Mouse (Mus musculus): ENCODE results near the gene Itpr1.

Itpr1 gene

DNA sequence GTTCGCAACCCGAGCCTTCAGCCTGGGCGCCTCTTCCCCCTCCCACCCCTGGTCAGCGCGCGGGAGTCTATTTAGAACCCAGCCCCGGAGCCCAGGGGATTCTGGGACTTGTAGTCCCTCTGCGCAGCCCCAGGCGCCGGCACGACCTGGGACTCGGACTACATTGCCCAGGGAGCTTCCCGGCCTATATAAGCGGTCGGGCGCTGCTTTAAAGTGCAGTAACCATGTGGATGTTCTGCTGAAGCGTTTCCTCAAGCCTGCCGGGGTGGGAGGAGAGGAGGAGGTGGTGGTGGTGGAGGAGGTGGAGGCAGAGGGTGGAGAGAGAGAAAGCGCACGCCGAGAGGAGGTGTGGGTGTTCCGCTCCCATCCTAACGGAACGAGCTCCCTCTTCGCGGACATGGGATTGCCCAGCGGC is at the start of gene Itpr1:
Gene Itpr1, plus strand, starts transcription at position 216 of the 415 bp plus-strand sequence.
- DNase-seq (ENCODE audit: low spot score in 2 of 2) = peak; percentile 93

DNA sequence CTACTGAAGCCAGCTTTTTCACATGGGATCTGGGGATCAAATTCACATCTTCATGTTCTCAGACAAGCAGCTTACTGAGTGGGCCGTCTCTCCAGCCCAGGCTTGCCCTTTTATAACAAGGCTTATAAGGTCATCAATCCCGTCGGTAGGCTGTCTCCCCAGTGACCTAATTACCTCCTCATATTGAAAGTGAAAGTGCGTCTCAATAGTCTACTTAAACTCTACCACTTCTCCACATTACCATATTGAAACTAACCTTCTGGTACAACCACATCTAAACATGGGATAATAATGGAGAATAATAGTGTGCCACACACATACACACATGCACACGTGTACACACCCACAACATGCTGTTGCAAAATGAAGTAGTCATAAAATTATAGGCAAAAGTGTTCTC is 48.0 kb upstream of the Itpr1 start:
- DNase-seq (ENCODE audit: low spot score in 2 of 2) = no peak

DNA sequence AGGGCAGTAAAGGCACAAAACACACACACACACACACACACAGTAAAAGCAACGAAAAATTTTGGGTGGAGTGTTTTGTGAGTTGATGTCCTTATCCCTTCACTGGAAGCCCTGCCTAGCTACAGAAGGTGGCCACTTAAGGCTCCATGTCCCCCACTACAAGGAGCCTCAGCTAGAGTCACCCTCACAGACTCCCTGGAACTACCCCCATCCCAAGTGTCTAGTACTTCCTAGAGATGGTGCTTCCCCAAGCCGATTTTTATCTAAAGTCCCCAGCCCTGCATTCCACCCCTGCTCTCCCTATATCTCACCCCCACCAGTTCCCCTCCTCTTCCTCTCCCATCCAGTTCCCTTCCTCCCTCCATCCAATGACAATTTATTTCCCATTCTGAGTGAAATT is 47.3 kb upstream of the Itpr1 start:
- no peak for DNase-seq (ENCODE audit: low spot score in 2 of 2)

DNA sequence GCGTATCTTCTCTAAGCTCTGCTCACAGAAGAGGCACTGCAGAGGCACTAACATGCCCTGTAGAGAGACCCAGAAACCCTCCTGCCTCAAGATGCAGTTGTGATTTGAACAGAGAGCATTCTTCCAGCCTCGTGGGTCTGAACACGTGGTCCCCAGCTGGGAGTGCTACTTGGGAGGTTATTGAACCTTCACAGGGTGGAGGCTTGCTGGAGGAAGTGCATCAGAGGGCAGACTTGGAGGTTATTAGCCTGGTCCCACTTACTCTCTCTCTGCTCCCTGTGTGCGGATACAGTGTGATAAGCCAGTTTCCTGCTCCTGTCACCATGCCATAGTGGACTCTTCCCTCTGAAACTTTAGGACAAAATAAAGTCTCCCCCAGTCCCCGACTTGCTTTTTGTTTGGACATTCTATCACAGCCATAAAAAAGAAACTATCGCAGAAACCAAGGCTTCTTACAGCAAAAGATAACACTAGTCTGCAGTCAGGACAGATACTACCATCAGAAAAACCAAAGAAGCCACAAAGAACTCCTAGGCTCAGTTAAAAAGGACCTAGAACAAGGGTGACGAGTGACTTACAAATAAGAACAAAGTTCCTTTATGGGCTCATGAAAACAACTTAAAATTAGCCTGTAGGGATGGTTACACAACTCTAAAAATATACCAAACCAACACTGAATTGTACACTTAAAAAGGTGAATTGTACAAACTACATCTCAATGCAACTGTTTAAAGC is 44.8 kb upstream of the Itpr1 start:
- no peak for DNase-seq (ENCODE audit: low spot score in 2 of 2)

DNA sequence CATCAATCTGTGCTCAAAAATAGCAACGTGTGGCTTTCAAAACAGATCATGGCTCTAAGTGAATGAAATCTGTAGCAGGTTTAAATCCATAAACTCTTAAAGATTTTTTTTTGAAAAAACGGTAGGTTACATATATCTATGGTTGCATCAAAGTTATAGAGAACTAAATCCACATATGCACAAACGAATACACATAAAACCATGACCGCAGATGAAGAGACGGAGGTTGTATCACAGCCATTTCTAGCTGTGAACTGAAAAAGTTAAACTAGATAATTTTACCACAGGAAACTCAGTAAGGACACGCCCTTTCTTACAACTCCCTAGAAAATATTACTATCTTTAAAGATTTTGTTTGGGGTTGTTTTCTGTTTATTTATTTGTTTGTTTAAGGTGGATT is 44.2 kb upstream of the Itpr1 start:
- DNase-seq (ENCODE audit: low spot score in 2 of 2) = no peak

DNA sequence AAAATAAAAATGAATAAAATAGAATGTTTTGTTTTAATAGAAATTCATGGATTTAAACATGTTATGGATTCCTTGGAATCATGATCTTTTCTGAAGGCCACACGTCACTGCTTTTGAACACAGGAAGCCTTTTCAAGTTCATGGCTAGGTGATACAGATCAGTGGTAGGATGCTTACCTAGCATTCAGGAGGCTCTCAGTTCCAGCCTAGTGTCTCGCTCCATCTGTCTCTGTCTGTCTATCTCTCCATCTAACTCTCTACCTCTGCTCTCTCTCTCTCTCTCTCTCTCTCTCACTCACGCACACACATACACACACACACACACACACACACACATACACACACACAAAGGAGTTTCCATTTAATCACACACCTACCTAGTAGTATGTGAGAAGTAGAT is 43.4 kb upstream of the Itpr1 start:
- DNase-seq (ENCODE audit: low spot score in 2 of 2) = no peak

DNA sequence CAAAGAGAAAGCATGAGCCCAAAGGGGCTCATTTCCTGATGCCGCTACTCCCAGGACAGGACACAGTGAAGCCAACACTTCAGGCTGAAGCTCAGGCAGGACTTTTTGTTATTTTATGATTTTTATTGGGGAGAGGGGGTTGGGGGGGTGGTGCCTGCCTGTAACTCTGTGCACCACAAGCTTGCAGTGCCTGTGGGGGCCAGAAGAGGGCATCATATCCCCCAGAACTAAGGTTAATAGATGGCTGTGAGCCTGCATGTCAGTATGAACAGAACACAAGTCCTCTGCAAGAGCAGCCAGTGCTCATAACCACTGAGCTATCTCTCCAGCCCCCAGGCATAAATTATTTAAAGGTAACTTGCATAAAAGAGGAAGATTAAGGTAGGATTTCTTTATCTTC is 40.7 kb upstream of the Itpr1 start:
- DNase-seq (ENCODE audit: low spot score in 2 of 2) = no peak

DNA sequence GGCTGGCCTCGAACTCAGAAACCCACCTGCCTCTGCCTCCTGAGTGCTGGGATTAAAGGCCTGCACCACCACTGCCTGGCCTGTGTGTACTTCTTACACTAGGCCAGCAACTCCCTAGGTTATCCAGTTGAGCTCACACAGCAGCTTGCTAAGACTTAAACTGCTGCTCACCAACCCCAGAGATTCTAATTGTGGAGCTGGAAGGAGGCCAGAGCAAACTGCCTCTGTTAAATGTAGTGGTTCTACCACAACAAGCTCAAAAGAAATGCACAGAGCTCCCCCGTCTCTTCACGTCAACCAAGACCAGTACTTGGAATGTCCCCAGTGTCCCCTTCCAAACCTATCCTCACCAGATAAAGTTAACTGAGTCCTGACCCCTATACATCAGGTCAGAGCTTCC is 38.7 kb upstream of the Itpr1 start:
- no peak for DNase-seq (ENCODE audit: low spot score in 2 of 2)

DNA sequence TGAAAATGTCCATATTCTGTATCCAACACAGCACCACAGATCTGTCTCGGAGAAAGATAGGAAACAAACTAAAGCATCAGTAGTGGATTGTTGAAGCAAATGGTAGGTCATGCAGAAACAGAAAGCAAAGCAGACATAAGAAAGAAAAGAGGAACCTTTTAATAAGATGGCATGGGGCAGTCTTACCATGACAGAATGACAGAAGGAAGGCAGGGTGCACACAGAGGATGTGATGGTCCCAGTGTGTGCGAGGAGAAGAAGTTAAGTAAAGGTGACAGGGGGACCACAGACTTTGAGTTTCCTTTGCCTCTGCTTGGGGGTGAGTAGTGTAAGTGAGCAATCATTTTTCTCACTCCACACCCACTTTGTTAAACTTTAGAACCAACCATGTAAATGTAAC is 33.8 kb upstream of the Itpr1 start:
- no peak for DNase-seq (ENCODE audit: low spot score in 2 of 2)

DNA sequence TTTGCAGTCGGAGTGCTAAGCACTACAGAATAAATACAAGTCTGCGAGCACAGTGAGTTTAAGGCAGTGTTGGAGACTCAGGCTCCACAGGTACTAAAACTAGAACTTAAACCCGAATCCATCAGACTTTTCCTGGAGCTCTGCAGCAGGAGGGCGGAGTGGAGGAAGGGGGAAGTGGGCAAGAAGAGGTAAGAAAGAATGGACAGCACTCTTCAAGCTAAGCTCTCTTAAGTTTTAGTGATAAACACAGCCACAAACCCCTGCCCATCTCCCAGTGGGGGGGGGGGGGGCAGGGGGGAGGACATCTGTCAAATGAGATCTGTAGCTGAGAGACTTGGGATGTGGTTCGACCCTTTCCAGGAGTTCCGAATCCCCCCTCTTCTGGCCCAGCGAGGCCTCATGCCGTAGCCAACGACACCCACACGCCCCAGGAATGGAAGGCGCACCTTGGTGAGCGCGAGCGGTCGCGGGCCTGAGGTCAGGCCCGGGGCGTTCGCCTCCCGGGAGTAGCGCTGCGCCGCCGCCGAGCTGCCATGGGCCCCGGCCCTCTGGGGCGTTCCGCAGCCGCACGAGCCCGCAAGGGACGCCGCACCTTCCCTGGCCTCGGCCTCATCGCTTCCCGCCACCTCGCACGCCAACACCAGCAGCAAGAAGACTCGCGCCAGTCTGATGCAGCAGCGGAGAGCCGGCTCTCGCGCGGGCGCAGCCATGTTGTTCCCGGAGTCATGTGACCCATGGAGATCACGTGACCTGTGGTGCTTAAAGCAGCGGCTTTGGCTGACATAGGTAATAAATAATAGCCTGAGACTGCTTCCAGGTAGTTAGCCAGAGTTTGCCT is 27.8 kb upstream of the Itpr1 start, which contains the start of gene Sumf1:
Gene Sumf1, minus strand, starts transcription at position 736 of the 838 bp plus-strand sequence.
- peak; percentile 74 to 87 for DNase-seq (ENCODE audit: low spot score in 2 of 2)

DNA sequence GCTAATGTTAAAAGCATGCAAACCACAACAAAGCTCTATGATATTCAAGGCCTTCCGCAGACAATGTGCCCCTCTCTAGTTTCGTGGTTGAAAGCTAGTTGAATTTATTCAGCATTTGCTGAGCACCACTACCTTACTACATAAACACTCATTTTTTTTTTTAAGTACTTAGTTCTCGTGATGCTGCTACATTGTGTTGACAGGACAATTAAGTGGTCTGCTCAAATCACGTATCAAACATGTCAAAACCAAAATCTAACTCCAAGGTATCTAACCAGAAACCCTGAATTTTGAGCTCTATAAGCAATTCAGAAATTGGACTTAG is 27.2 kb upstream of the Itpr1 start:
- DNase-seq (ENCODE audit: low spot score in 2 of 2) = no peak

DNA sequence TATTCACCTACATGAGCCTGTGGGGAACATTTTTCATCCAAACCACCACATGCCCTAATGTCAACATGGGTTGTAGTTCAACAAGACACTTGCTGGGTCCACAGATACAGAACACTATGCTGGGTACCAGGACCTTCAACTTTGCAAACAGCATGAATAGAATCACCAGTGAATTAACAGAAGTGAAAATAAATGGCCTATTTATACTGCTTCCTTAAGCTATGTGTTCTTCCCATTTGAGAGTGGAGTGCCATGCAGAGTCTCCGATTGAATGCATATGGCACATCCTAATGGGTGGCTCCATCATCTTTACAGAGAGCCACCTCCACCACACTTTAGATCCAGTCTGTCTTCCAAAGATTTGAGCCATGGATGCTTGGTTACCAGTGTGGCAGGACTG is 22.2 kb upstream of the Itpr1 start:
- no peak for DNase-seq (ENCODE audit: low spot score in 2 of 2)

DNA sequence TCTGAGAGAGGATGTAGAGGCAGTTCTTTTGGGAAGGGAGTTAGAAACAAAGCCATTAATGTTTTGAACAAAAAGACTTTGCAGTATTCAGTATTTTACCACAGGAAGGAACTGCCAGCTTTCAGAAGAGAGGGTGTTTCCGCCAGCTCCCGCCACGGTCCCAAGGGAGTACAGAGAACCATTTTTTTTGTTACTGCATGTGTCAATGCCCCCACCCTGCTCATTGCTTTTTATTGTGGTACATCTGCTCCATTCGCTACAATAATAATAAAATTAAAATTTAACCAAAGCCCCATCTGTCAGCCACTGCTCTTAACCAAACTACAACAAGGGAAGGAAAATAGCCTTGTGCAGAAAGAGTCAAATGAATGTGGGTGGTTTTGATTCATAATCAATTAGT is 20.3 kb upstream of the Itpr1 start:
- no peak for DNase-seq (ENCODE audit: low spot score in 2 of 2)

DNA sequence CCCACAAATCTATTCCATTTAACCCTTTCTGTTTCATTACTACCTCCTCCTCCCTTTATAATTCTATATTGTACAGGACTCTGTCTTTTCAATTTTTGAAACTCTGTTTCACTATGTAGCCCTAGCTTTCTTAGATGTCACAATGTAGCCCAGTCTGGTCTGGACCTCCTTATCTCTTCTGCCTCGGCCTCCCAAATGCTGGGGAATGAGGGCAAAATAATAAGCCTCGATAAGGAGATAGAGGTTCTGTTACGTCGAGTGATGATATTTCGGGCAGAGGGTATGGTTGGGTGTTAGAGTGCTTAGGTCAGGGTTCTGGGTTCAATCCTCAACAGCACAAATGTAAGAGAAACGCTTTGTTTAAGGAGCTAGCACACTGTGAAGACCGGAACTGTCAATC is 16.2 kb upstream of the Itpr1 start:
- DNase-seq (ENCODE audit: low spot score in 2 of 2) = no peak

DNA sequence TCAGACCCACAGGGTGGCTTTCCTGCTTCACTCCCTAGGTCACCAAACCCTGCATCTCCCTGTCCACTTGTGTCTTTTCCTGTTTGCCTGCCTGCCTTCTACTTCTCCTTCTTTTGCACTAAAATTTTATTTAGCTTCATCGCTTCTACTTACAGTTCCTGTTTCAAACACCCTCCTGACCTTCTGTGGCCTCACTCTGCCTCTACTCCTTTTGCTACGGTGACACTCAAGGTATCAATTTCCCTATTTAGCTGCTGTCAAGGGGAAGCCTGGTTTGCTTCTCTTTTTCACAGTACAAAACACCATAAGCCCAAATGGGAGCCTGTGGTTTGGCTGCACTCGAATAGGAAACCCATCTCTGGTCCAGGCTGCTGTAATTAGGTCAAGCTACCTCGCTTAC is 15.8 kb upstream of the Itpr1 start:
- DNase-seq (ENCODE audit: low spot score in 2 of 2) = no peak

DNA sequence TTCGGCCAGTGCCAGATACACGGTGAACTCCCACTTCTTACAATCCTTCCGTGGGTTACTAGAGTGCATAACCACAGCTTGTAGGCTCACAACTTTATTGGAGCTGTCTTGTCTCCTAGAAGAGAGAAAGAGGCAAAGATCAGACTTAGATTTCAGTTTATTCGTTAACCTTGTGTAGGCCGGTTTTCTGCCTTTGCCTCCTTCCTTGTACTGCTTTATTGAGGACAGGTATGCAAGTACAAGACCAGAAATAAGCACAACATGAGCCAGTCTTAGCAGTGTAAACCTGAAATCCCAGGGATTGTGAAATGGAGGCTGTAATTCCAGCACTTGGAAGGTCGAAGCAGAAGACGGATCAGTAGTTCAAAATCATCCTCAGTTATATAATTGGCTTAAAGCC is 14.6 kb upstream of the Itpr1 start:
- no peak for DNase-seq (ENCODE audit: low spot score in 2 of 2)

DNA sequence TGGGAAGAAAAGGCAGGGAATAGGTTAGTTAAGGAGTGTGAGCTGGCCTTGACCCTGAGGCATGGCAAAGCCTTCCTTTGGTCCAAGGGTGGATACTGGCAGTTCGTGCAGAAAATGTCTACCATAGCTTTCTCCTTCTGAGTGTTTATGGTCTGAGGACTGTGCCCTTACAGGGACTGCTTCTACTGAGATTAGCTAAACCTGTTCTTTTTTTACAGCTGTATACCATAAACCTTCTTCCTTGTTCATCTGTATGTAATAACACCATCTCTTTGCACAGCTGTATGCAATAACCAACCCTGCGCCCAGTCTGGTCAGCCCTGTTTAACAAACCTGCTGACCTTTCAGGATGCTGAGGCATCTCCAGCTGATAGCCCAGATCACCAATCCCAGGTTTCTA is 8.6 kb upstream of the Itpr1 start:
- no peak for DNase-seq (ENCODE audit: low spot score in 2 of 2)

DNA sequence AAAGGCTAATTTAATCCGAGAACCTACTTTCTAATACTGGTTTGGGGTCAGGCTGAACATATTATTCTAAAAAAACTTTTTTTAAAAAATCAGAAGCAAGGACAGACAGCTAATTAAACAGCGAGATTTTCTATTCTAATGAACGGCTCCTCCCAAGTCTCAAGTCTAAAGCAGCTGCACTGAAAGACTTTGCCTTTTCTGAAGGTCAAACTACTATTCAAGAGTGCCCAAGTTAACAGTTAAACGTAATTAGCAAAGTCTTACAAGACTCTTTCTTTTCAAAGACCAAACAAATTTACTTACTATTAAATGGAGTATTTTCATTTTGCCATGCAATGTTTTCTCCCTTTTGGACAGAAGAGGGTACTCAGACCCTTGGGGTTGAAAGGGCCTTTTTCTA is 6.8 kb upstream of the Itpr1 start:
- no peak for DNase-seq (ENCODE audit: low spot score in 2 of 2)

DNA sequence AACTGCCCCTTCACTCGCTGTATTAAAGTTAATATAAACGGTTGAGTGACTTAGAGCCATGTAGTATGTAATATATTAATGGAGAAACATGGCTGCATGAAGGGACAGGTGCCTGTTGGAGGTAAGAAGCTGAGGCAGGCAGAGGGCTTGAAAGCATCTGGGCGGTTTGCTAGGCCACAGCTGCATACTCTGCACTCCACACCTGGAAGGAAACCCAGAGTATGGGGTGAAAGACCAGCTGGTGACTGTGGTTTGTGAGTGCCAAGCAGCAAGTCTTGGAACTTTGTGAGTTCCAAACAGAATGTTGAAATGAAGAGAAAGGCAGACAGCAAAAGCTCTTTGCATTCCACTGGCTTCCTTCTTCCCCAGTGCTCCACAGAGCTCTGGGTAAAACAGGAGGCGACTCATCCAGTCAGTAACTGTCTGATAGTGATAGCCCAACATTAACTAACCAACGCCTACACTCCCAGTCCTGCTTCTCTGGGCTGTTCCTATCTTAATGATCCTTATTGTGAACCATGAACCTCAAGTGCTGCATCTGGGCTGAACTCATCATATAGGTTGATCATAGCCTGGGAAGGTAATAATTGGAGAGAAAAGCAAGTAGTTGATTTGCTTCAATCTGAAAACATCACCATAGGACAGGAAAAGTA is 5.9 kb upstream of the Itpr1 start:
- no peak for DNase-seq (ENCODE audit: low spot score in 2 of 2)

DNA sequence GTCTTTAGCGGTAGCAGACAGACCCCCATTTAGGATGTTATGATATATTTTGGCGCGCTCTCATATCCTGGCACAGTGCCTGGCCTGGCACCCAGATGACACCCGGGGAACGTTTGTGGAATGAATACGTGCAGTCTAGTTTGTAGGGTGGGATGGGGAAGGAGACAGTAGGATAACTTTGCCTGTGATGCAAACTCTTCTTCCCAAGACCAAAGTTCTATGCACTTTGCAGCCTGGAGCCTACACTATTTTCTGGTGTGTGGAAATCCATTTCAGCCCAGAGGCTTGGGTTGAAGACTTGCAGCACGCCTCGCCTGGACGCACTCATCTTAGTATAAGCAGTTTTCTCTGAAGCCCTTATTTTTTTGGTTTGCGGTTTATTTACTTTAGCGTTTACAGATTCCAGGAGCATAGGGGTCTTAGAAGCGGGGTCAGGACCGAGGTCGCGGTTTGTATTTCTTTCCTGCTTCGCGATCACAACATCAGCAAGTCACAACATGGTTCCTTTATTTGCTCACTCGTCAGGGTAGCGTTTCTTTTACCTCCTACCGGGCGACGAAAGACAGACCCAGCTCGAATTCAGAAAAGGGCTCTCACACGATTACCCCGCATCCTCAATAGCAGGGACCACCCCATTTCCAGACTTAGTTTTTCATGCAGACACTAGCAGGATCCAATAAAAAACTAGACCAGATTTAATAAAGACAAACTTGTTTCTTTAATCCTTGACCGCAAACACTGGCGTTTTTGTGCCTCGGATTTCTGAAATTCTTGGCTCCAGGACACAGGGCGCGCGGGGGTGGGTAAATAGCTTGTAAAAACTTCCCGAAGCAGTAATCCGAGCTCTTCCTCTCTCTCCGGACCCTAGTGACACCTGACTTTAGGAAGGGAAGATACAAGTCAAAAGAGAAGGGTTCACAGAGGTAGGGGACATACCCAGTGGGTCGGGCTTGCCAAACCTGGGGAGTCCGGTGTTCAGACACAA is 708 bp upstream of the Itpr1 start:
- no peak for DNase-seq (ENCODE audit: low spot score in 2 of 2)

DNA sequence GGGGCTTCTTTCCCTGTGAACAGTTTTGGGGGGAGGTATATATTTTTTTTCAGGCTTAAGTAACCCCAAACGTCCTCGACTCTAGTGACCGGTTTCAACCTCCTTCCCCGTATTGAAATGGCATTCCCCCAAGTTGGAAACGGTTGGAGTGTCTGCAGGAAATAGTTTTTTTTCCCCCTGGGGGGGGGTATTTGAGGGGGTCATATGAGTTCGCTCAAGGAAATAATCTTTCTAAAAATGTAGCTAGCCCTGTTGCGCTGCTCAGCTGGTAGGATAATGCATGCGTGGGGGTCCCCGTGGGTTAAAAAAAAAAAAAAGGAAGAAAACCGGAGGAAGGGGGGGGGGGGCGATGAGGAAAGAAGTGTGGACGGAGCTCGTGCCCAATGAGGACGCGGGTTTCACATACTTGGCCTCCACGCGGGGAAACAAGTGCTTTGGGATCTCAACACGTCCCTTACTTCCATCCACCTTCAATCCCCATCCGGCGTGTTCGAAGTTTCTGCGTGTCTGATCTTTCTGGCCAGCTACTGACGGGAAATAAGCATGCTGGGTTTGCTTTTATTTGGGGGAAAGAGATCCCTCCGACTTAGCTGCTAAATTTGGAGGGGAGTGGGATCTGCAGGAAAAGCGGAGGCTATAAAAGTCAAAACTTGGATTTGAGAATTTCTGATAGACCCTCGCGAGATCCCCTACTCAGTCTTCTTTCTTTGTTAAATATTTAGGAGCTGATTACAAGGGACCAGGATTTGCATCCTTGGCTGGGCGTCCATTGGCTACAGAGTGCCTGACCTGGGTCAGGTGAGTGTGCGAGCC is 791 bp downstream of the Itpr1 start:
- no peak for DNase-seq (ENCODE audit: low spot score in 2 of 2)

Measured in frontal cortex, postnatal 25 days (tissue).